Mouse (Mus musculus) urinary bladder, postnatal 36 days (tissue): ENCODE measurements at regions not wholly inside any gene's neighbourhood (a gene's known extent, or its start where the extent isn't known, plus 50 kb on each side); places are given as distances from the start of the nearest gene placed in this dataset.
A peak's percentile ranks its signal among the peaks of the same experiment; 100 is the strongest.

ENCODE experiments used
- DNase-seq, 2 experiments: peaks; one replicate each; pipeline ENCODE4 v3.0.0; 2022; ENCODE audit warnings: low spot score in 2 of 2, mixed read lengths in 1 of 2

- no peak for DNase-seq
Observed at GRCm38 (mm10) chr12:86830247-86830585, 54.4 kb downstream of the Irf2bpl start.

- no peak for DNase-seq
Observed at GRCm38 (mm10) chr12:86829581-86830246, 54.9 kb downstream of the Irf2bpl start.

- DNase-seq = no peak
Observed at GRCm38 (mm10) chr12:86827241-86827606, 57.4 kb downstream of the Irf2bpl start.

DNA sequence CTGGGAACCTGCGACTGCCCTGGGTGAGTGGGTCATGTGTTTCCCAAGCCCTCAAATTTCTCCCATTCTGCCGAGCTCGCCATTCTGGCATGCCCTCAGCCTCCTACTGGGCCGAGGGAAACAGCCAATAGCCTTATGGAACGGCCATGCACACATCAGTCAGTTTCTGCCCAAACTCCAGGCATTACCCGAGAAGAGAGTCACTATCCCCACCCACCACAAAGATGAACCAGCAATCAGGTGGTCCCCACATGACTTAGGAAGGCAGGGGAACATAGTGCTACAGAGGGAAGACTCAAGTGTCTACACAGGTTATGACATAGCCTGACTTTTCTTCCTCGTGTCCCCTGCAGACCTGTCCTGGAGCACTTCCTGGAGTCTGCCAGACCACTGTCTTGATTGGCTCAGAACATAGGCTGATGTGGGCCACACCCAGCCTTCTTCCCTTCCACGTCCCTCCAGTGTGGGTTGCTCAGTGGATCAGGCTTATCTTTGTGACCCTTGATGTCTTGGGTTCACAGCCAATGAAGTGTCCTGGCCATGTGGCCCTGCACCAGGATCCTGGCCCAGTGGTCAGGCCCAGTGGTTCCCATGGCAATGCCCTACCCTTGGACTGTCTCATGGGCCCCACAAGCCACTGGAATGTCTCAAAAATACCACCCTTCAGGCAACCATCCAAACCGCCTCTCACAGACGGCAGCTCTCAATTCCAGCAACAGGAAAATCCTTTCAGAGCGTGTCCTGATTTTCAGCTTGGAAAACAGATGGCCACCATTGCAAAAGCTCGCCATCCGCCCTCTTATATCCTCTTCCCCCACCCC lies 58.0 kb downstream of the Irf2bpl start:
- DNase-seq = no peak

GRCm38 (mm10) chr12:86825584-86826419 lies 58.8 kb downstream of the Irf2bpl start:
- peak in 1 of 2 experiments; percentile 23 for DNase-seq

DNA sequence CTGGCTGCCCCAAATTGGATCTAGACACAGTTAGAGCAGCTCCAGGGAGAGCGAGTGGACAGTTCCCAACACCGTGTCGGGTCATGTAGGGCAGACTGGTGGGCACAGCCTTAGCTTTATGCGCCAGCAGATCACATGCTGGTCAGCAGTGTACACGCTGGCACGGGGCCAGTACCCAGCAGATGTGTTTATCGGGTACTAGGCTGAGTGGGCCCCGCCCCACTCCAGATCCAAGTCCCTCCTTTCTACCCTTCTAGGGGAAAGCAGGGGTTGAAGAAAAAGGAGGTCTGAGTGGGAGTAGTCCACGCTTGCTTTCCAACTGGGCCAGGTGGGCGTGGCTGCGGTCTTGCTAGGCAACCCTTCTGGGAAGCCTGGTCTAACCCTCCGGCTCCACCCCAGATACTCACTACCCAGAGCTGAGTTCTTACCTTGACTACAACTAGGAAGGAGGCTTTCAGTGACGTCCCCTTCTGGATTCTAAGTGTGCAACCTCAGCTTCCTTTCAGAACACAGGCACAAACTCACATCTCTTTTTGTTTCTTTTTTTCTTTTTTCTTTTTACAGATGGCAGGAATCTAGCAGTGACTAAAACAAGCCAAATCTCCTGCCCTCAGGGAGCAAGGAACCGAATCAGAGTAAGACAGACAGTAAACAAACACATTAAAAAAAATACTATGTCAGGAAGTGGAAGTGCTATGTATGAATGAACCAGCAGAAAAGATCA lies 59.6 kb downstream of the Irf2bpl start:
- peak; percentile 78 to 90 for DNase-seq

DNA sequence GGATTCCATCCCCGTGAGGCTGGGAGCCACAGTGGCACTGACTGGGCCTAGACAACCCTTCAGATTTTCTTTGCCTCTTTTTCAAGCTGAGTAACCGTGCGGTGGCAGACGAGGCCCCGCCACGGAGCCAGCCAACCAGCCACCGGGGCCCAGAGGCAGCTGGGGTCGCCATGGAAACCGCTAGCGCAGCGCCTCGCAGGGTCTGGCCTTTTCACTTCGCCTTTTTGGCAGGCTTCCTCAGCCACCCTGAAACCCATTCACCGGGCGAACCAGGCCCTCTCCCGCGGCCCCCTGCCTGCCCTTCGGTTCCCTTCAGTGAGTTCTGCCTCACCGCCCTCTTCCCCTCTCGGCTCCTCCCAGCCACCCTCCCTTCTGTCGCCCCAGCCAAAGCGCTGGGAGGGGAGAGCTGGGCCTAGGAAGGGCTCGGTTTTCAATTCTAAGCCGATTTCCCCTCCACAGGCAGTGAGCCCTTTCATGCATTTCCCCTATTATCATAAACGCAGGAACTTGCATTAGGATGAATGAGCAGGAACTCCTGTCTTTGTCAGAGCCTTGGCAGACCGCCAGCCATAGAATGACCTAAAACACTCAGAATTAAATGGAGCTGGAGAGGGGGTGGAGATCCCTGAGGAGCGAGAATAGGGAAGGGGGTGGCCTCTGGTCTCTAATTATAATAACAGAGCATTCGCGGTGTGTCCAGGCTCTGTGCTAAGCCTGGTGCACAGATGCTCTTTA lies 60.6 kb downstream of the Irf2bpl start:
- peak; percentile 60 to 80 for DNase-seq

- DNase-seq = no peak
Observed at GRCm38 (mm10) chr12:86823488-86823854, 61.1 kb downstream of the Irf2bpl start.

GRCm38 (mm10) chr12:86821183-86821582 lies 63.4 kb downstream of the Irf2bpl start:
- no peak for DNase-seq

DNA sequence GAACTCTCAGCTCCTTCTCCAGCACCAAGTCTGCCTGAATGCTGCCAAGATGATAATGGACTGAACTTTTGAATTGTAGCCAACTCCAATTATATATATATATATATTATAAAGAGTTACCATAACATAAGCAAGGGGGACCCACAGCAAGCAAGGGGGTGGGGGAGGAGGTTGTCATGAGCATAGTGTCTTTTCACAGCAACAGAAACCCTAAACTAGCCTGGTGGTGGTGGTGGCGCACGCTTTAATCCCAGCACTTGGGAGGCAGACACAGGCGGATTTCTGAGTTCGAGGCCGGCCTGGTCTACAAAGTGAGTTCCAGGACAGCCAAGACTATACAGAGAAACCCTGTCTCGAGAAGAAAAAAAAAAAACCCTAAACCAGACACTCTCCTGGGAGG lies 65.0 kb downstream of the Irf2bpl start:
- no peak for DNase-seq

- no peak for DNase-seq
Observed at GRCm38 (mm10) chr12:86819163-86819562, 65.4 kb downstream of the Irf2bpl start.

- DNase-seq = no peak
Observed at GRCm38 (mm10) chr12:86818201-86818600, 66.4 kb downstream of the Irf2bpl start.

DNA sequence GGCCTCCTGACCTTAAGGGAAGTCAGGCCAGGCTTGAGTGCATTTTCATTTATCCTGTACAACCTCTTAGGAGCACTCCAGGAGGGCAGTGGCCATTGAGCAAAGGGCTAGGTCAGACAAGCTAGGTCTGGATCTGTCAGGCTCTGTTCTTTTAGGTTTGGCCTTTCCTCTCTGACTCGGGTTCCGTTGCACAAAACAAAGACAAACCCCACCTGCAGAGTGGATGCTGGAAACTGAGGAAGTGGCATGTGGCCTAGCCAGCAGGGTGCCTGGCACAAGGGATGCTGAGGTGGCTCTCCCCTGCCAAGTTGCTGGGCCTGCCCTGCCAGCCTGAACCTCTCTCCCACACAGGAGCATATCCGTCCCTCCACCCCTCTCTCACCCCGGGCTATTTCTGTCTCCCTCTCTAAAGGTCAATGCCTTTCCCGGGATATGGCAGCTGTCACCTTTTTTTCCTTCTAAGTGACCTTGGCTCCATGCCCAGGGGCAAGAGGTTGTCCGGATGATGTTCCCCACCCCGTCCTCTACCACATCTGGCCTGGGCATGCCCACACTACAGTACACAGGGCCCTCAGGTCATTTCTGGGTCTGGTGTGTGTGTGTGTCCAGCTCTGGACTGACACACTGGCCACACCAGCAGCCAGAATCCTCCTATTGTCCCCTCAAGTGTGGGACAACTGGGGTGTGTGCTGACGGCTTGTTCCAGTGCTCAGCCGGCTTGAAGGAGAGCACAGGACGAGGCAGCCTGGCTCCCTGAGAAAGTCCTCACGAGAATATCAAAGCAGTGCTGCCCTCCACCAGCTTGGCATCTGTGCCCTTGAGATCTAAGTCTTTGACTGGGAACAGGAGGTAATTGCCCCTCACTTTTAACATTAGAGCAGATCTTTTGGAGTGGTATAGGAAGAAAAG lies 67.6 kb downstream of the Irf2bpl start:
- DNase-seq = peak in 1 of 2 experiments; percentile 22

DNA sequence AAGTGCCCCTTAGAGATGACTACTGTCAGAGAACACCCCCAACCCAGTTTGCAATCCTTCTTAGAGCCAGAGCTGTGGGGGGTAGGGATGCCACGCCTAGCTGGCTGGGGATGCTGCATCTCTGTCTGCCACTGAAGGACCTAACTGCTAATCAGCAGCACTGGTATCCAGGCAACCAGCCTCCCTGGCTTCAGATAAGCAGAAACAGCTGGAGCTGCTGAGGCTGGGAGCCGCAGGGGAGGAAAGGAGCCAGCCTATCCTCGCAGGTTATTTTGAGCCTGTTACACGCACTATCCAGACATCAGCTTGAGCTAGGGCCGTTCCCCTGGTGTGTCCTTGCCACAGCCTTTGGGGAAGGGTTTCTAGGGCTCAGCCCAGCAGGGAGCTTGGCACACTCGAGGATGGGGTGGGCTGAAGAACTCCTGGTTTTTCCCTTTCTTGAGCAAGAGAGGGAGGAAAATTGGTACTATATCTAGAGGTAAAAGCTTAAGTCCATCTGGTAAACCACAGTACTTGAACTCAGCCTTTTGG lies 68.4 kb downstream of the Irf2bpl start:
- no peak for DNase-seq

GRCm38 (mm10) chr12:86814740-86815139 lies 69.9 kb downstream of the Irf2bpl start:
- DNase-seq = no peak
